Mouse (Mus musculus): ENCODE data around the gene Ksr1. TPM values are rescaled to one million over a fixed set of nuclear protein-coding genes. Genes with fewer than 3 reads are reported as not detected.

Ksr1 gene
- polyA plus RNA-seq, 1 experiment, result 18.2 TPM

GRCm38 (mm10) chr11:79063616-79064015 lies 82.6 kb downstream of the Ksr1 start:
- 80% methylated on average over 7 of the region's 7 CpGs for WGBS
- Histone ChIP-seq H3K27ac (ENCODE audit: control insufficient read depth, insufficient read depth, low read depth, low read length, poor library complexity) (no peak overlapping the region), H3K4me3 (replicated peaks; ENCODE audit: control insufficient read depth, low read depth, low read length) (no peak overlapping the region), H3K4me1 (ENCODE audit: control insufficient read depth, insufficient read depth, low read length) (peaks cover 1% of the 10 kb centered on the region; the same call in 1 of the 2 replicates)
- TF ChIP-seq CTCF (IDR thresholded peaks at IDR 0.05; ENCODE audit: control insufficient read depth, insufficient read depth, low read length) (no peak), POLR2A (IDR thresholded peaks at IDR 0.05; ENCODE audit: borderline replicate concordance, control insufficient read depth, low read depth, low read length) (no peak)

GRCm38 (mm10) chr11:79062897-79063296 lies 83.3 kb downstream of the Ksr1 start:
- 78% methylated on average over 5 of the region's 5 CpGs for WGBS
- peaks cover 1% of the 10 kb centered on the region; the same call in 1 of the 2 replicates for H3K4me1 ChIP-seq (ENCODE audit: control insufficient read depth, insufficient read depth, low read length)
- no peak overlapping the region for H3K27ac ChIP-seq (ENCODE audit: control insufficient read depth, insufficient read depth, low read depth, low read length, poor library complexity)
- H3K4me3 ChIP-seq (replicated peaks; ENCODE audit: control insufficient read depth, low read depth, low read length), result no peak overlapping the region
- no peak for TF ChIP-seq CTCF (IDR thresholded peaks at IDR 0.05; ENCODE audit: control insufficient read depth, insufficient read depth, low read length)
- no peak for TF ChIP-seq POLR2A (IDR thresholded peaks at IDR 0.05; ENCODE audit: borderline replicate concordance, control insufficient read depth, low read depth, low read length)

GRCm38 (mm10) chr11:79061839-79062238 lies 84.4 kb downstream of the Ksr1 start:
- TF ChIP-seq POLR2A (IDR thresholded peaks at IDR 0.05; ENCODE audit: borderline replicate concordance, control insufficient read depth, low read depth, low read length), result no peak
- TF ChIP-seq CTCF (IDR thresholded peaks at IDR 0.05; ENCODE audit: control insufficient read depth, insufficient read depth, low read length), result no peak
- H3K4me3 ChIP-seq (replicated peaks; ENCODE audit: control insufficient read depth, low read depth, low read length), result no peak overlapping the region
- WGBS, result 81% methylated on average over 7 of the region's 7 CpGs
- H3K4me1 ChIP-seq (ENCODE audit: control insufficient read depth, insufficient read depth, low read length), result peaks cover 1% of the 10 kb centered on the region
- H3K27ac ChIP-seq (ENCODE audit: control insufficient read depth, insufficient read depth, low read depth, low read length, poor library complexity), result no peak overlapping the region

- Histone ChIP-seq H3K4me3 (replicated peaks; ENCODE audit: control insufficient read depth, low read depth, low read length) (no peak overlapping the region), H3K27ac (ENCODE audit: control insufficient read depth, insufficient read depth, low read depth, low read length, poor library complexity) (no peak overlapping the region), H3K4me1 (ENCODE audit: control insufficient read depth, insufficient read depth, low read length) (peaks cover 1% of the 10 kb centered on the region)
- WGBS, result 38% methylated on average over 5 of the region's 5 CpGs
- no peak for TF ChIP-seq CTCF (IDR thresholded peaks at IDR 0.05; ENCODE audit: control insufficient read depth, insufficient read depth, low read length)
- no peak for TF ChIP-seq POLR2A (IDR thresholded peaks at IDR 0.05; ENCODE audit: borderline replicate concordance, control insufficient read depth, low read depth, low read length)
These were observed 86.4 kb downstream of the Ksr1 start for GRCm38 (mm10) chr11:79059850-79060249.

- no peak overlapping the region for H3K4me3 ChIP-seq (replicated peaks; ENCODE audit: control insufficient read depth, low read depth, low read length)
- TF ChIP-seq CTCF (IDR thresholded peaks at IDR 0.05; ENCODE audit: control insufficient read depth, insufficient read depth, low read length) (no peak), POLR2A (IDR thresholded peaks at IDR 0.05; ENCODE audit: borderline replicate concordance, control insufficient read depth, low read depth, low read length) (no peak)
- peaks cover 1% of the 10 kb centered on the region for H3K4me1 ChIP-seq (ENCODE audit: control insufficient read depth, insufficient read depth, low read length)
- no peak overlapping the region for H3K27ac ChIP-seq (ENCODE audit: control insufficient read depth, insufficient read depth, low read depth, low read length, poor library complexity)
- WGBS, result 80% methylated on average over 4 of the region's 4 CpGs
These were observed 87.1 kb downstream of the Ksr1 start for GRCm38 (mm10) chr11:79059062-79059461.

GRCm38 (mm10) chr11:79058610-79059009 lies 87.6 kb downstream of the Ksr1 start:
- Histone ChIP-seq H3K27ac (ENCODE audit: control insufficient read depth, insufficient read depth, low read depth, low read length, poor library complexity) (no peak overlapping the region), H3K4me1 (ENCODE audit: control insufficient read depth, insufficient read depth, low read length) (peaks cover 1% of the 10 kb centered on the region), H3K4me3 (replicated peaks; ENCODE audit: control insufficient read depth, low read depth, low read length) (no peak overlapping the region)
- WGBS, result 82% methylated on average over 6 of the region's 6 CpGs
- TF ChIP-seq CTCF (IDR thresholded peaks at IDR 0.05; ENCODE audit: control insufficient read depth, insufficient read depth, low read length), result no peak
- TF ChIP-seq POLR2A (IDR thresholded peaks at IDR 0.05; ENCODE audit: borderline replicate concordance, control insufficient read depth, low read depth, low read length), result no peak

- Histone ChIP-seq H3K27ac (ENCODE audit: control insufficient read depth, insufficient read depth, low read depth, low read length, poor library complexity) (no peak overlapping the region), H3K4me1 (ENCODE audit: control insufficient read depth, insufficient read depth, low read length) (peaks cover 1% of the 10 kb centered on the region), H3K4me3 (replicated peaks; ENCODE audit: control insufficient read depth, low read depth, low read length) (no peak overlapping the region)
- WGBS, result 49% methylated on average over 4 of the region's 4 CpGs
- TF ChIP-seq POLR2A (IDR thresholded peaks at IDR 0.05; ENCODE audit: borderline replicate concordance, control insufficient read depth, low read depth, low read length) (no peak), CTCF (IDR thresholded peaks at IDR 0.05; ENCODE audit: control insufficient read depth, insufficient read depth, low read length) (no peak)
These were observed 88.4 kb downstream of the Ksr1 start for GRCm38 (mm10) chr11:79057809-79058208.

- WGBS, result 47% methylated on average over 4 of the region's 4 CpGs
- H3K4me3 ChIP-seq (replicated peaks; ENCODE audit: control insufficient read depth, low read depth, low read length), result no peak overlapping the region
- peaks cover 1% of the 10 kb centered on the region for H3K4me1 ChIP-seq (ENCODE audit: control insufficient read depth, insufficient read depth, low read length)
- TF ChIP-seq CTCF (IDR thresholded peaks at IDR 0.05; ENCODE audit: control insufficient read depth, insufficient read depth, low read length), result no peak
- TF ChIP-seq POLR2A (IDR thresholded peaks at IDR 0.05; ENCODE audit: borderline replicate concordance, control insufficient read depth, low read depth, low read length), result no peak
- H3K27ac ChIP-seq (ENCODE audit: control insufficient read depth, insufficient read depth, low read depth, low read length, poor library complexity), result no peak overlapping the region
These were observed 89.3 kb downstream of the Ksr1 start for GRCm38 (mm10) chr11:79056891-79057290.

- no peak overlapping the region for H3K4me3 ChIP-seq (replicated peaks; ENCODE audit: control insufficient read depth, low read depth, low read length)
- H3K4me1 ChIP-seq (ENCODE audit: control insufficient read depth, insufficient read depth, low read length), result peaks cover 4% of the 10 kb centered on the region
- WGBS, result 30% methylated on average over 2 of the region's 2 CpGs
- TF ChIP-seq POLR2A (IDR thresholded peaks at IDR 0.05; ENCODE audit: borderline replicate concordance, control insufficient read depth, low read depth, low read length) (no peak), CTCF (IDR thresholded peaks at IDR 0.05; ENCODE audit: control insufficient read depth, insufficient read depth, low read length) (no peak)
- H3K27ac ChIP-seq (ENCODE audit: control insufficient read depth, insufficient read depth, low read depth, low read length, poor library complexity), result no peak overlapping the region
These were observed 90.2 kb downstream of the Ksr1 start for GRCm38 (mm10) chr11:79056027-79056426.

Measured in bone marrow, adult 2 months (tissue).